Mouse (Mus musculus) C2C12 (cell line): ENCODE results near the gene Pga5.

Source experiments
- CEBPB ChIP-seq: IDR thresholded peaks from one replicate; pipeline ENCODE4 v1.6.1; 2011; ENCODE audit warnings: low read depth, mild to moderate bottlenecking, control low read depth, moderate library complexity
- CTCF ChIP-seq: IDR thresholded peaks from one replicate; pipeline ENCODE4 v1.5.1; 2011; ENCODE audit not compliant: control insufficient read depth, insufficient read depth, insufficient read length
- FOSL1 ChIP-seq: IDR thresholded peaks from one replicate; pipeline ENCODE4 v1.8.0; 2011; ENCODE audit warnings: mild to moderate bottlenecking, low read length; ENCODE audit not compliant: poor library complexity, insufficient read depth, severe bottlenecking
- MAX ChIP-seq: IDR thresholded peaks from one replicate; pipeline ENCODE4 v1.6.1; 2011; ENCODE audit warnings: mild to moderate bottlenecking, control low read depth
- MYOD1 ChIP-seq: IDR thresholded peaks from one replicate; pipeline ENCODE4 v1.6.1; 2011; ENCODE audit warnings: low read depth; ENCODE audit not compliant: control insufficient read depth, insufficient read length
- MYOG ChIP-seq: IDR thresholded peaks from one replicate; pipeline ENCODE4 v1.6.1; 2011; ENCODE audit not compliant: control insufficient read depth, insufficient read length; ENCODE audit errors: extremely low read depth
- USF1 ChIP-seq: IDR thresholded peaks from one replicate; pipeline ENCODE4 v1.6.1; 2011; ENCODE audit warnings: low read depth, mild to moderate bottlenecking, control low read depth, moderate library complexity

GRCm38 (mm10) chr19:10723084-10723483 is 45.2 kb upstream of the Pga5 start:
- TF ChIP-seq MAX, result no peak
- no peak for TF ChIP-seq CTCF
- TF ChIP-seq USF1, result no peak
- TF ChIP-seq CEBPB, result no peak
- TF ChIP-seq FOSL1, result no peak
- no peak for TF ChIP-seq MYOG
- TF ChIP-seq MYOD1, result no peak
